Mouse (Mus musculus): Measurements from ENCODE around the gene Hemk1. TPM values are rescaled to one million over a fixed set of nuclear protein-coding genes. Genes with fewer than 3 reads are reported as not detected.

Hemk1 gene
- polyA plus RNA-seq, 1 experiment = 15.3 TPM

- no peak overlapping the region for H3K27ac ChIP-seq (ENCODE audit: insufficient read depth, low read depth, low read length)
- no peak overlapping the region for H3K4me3 ChIP-seq (ENCODE audit: insufficient read depth, low read length)
- 0 out of 2 replicates have a peak, but pooled peaks cover 4% of the 10 kb centered on the region for H3K4me1 ChIP-seq (ENCODE audit: control insufficient read depth, insufficient read depth, low read length)
- TF ChIP-seq POLR2A (IDR thresholded peaks at IDR 0.05; ENCODE audit: borderline replicate concordance, low read depth, low read length) (no peak), CTCF (IDR thresholded peaks at IDR 0.05; ENCODE audit: low read depth, low read length) (no peak)
Measured at GRCm38 (mm10) chr9:107334356-107334755, 3.8 kb downstream of the Hemk1 start.

- Histone ChIP-seq H3K4me1 (ENCODE audit: control insufficient read depth, insufficient read depth, low read length) (0 out of 2 replicates have a peak, but pooled peaks cover 1% of the 10 kb centered on the region), H3K4me3 (ENCODE audit: insufficient read depth, low read length) (no peak overlapping the region)
- TF ChIP-seq CTCF (IDR thresholded peaks at IDR 0.05; ENCODE audit: low read depth, low read length) (no peak), POLR2A (IDR thresholded peaks at IDR 0.05; ENCODE audit: borderline replicate concordance, low read depth, low read length) (no peak)
Measured at GRCm38 (mm10) chr9:107333686-107334085, 4.5 kb downstream of the Hemk1 start.

GRCm38 (mm10) chr9:107330791-107331190 is 7.4 kb downstream of the Hemk1 start:
- no peaks in the 10 kb centered on the region for H3K4me1 ChIP-seq (ENCODE audit: control insufficient read depth, insufficient read depth, low read length)
- TF ChIP-seq POLR2A (IDR thresholded peaks at IDR 0.05; ENCODE audit: borderline replicate concordance, low read depth, low read length) (no peak), CTCF (IDR thresholded peaks at IDR 0.05; ENCODE audit: low read depth, low read length) (no peak)
- no peak overlapping the region for H3K27ac ChIP-seq (ENCODE audit: insufficient read depth, low read depth, low read length)
- no peak overlapping the region for H3K4me3 ChIP-seq (ENCODE audit: insufficient read depth, low read length)

More at GRCm38 (mm10) chr9:107333686-107334085, 4.5 kb downstream of the Hemk1 start:
- no peak overlapping the region for H3K27ac ChIP-seq (ENCODE audit: insufficient read depth, low read depth, low read length)

DNA sequence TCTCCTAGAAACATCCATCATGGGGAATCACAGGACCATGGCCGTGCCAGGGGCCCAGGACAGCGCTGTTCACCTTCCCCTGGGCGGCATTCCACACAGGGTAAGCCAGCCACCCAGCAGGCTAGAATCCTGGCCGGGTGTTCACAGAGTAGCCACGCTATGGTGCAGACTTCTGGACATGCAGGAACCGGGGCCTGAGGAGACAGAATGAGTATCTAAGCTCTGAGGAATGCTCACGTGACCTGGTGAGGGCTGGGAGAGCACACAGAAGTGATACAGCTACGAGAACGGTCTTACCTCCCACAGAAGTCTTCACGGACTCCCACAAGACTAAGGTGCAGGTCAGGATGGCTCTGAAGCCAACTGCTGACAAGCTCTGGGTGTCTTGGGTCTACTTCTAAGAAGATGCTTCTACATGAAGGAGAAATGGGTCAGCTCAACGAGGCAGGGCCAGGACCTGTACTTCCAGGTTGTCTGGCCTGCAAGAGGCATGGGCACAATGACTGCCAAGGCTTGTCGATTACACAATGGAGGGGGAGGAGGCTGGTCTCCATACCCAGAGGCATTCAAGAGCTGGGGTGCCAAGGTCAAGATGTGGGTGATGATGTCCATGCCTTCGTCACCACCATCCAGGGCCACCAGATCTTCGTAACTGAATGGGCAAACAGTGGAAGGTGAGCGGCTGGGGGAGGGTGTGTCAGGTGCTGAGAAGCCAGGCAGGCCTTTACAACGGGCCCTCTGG is 10.1 kb downstream of the Hemk1 start:
- H3K4me1 ChIP-seq (ENCODE audit: control insufficient read depth, insufficient read depth, low read length) = peaks cover 6% of the 10 kb centered on the region
- TF ChIP-seq POLR2A (IDR thresholded peaks at IDR 0.05; ENCODE audit: borderline replicate concordance, low read depth, low read length) (no peak), CTCF (IDR thresholded peaks at IDR 0.05; ENCODE audit: low read depth, low read length) (no peak)
- no peak overlapping the region for H3K27ac ChIP-seq (ENCODE audit: insufficient read depth, low read depth, low read length)
- no peak overlapping the region for H3K4me3 ChIP-seq (ENCODE audit: insufficient read depth, low read length)

DNA sequence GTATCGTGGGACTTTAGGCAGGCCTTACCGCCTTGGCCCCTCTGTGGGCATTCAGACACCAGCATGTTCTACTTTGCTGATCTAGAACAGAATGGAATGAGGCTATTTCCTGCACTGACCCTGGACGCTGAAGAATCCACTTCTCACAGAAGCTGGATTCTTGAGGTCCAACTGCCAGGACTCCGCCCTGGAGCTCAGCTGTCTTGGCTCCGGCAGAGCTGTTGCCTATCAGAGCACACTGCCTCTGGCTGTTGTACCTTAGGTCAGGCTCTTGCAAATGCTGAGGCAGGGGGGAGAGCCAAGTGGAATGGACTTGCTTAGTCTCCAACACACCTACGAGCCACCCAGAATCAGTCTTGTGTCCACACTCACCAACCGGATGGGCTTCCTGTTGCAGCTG is 12.2 kb downstream of the Hemk1 start:
- no peak overlapping the region for H3K4me3 ChIP-seq (ENCODE audit: insufficient read depth, low read length)
- peaks cover 6% of the 10 kb centered on the region for H3K4me1 ChIP-seq (ENCODE audit: control insufficient read depth, insufficient read depth, low read length)
- TF ChIP-seq POLR2A (IDR thresholded peaks at IDR 0.05; ENCODE audit: borderline replicate concordance, low read depth, low read length) = no peak
- no peak for TF ChIP-seq CTCF (IDR thresholded peaks at IDR 0.05; ENCODE audit: low read depth, low read length)
- no peak overlapping the region for H3K27ac ChIP-seq (ENCODE audit: insufficient read depth, low read depth, low read length)

GRCm38 (mm10) chr9:107324799-107325561 is 13.2 kb downstream of the Hemk1 start:
- H3K4me3 ChIP-seq (ENCODE audit: insufficient read depth, low read length) = no peak overlapping the region
- TF ChIP-seq CTCF (IDR thresholded peaks at IDR 0.05; ENCODE audit: low read depth, low read length) (no peak), POLR2A (IDR thresholded peaks at IDR 0.05; ENCODE audit: borderline replicate concordance, low read depth, low read length) (no peak)
- peaks cover 6% of the 10 kb centered on the region for H3K4me1 ChIP-seq (ENCODE audit: control insufficient read depth, insufficient read depth, low read length)
- H3K27ac ChIP-seq (ENCODE audit: insufficient read depth, low read depth, low read length) = no peak overlapping the region

DNA sequence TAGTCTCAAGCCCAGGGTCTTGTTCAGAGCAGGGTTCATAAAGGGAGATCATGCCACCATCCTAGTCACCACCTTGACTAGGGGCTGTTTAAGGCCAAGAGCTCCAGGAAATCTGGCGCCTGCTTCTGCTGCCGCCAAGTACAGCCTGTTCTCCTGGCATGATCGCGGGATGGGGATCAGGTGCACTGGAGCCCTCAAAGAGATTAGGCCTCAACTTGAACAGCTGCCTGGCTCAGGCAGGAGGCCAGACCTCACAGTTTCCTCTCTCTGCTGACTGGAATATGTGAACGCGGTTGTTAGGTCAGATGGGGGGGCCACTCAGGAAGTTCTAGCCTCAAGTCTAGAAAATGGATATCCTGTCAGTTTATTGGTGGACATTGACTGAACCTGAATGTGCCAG is 14.6 kb downstream of the Hemk1 start:
- H3K4me3 ChIP-seq (ENCODE audit: insufficient read depth, low read length) = no peak overlapping the region
- TF ChIP-seq POLR2A (IDR thresholded peaks at IDR 0.05; ENCODE audit: borderline replicate concordance, low read depth, low read length) (no peak), CTCF (IDR thresholded peaks at IDR 0.05; ENCODE audit: low read depth, low read length) (no peak)
- H3K4me1 ChIP-seq (ENCODE audit: control insufficient read depth, insufficient read depth, low read length) = peaks cover 6% of the 10 kb centered on the region
- no peak overlapping the region for H3K27ac ChIP-seq (ENCODE audit: insufficient read depth, low read depth, low read length)

DNA sequence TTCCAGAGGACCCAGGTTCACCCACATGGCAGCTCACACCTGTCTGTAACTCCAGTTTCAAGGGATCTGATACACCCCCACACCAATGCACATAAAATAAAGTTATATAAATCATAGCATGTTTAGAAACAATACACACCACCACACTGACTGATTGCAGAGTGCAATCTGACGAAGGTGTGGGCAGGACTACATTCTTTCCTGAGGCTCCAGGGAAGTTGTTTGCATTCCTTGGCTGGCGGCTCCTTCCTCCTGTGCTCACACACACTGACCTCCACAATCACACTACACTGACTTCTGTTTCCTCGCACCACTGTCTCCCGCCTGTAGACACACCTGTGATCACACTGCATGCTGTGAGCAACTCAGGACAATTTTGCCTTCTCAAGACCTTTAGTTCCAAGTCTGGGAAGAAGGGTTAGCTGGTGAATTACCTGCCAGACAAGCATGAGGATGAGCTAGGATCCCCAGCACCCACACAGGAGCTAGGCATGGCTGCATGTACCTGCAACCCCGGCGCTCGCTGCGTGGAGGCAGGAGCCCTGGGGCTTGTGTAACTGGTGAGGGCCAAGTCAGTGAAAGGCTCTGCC is 15.6 kb downstream of the Hemk1 start:
- Histone ChIP-seq H3K4me1 (ENCODE audit: control insufficient read depth, insufficient read depth, low read length) (peaks cover 6% of the 10 kb centered on the region), H3K27ac (ENCODE audit: insufficient read depth, low read depth, low read length) (no peak overlapping the region), H3K4me3 (ENCODE audit: insufficient read depth, low read length) (no peak overlapping the region)
- TF ChIP-seq CTCF (IDR thresholded peaks at IDR 0.05; ENCODE audit: low read depth, low read length) (no peak), POLR2A (IDR thresholded peaks at IDR 0.05; ENCODE audit: borderline replicate concordance, low read depth, low read length) (no peak)

DNA sequence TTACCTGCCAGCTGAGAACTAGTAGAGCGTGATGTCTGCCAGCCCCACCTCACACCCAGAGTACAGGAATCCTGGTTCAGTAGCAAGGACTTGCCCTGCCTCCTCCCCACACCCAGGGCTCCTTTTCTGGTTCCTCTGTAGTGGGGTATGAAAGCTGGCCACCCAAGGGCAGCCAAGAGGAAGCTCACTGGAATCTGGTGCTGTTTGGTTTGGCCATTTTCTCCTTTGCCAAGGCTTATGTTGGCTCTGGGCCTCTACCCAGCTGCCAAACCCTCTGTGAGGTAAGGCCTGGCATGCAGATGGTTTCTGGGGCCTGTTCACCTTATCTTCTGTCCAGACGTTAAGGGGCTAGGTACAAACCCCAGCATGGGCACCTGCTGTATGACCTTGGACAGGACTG is 22.4 kb downstream of the Hemk1 start:
- Histone ChIP-seq H3K4me3 (ENCODE audit: insufficient read depth, low read length) (no peak overlapping the region), H3K27ac (ENCODE audit: insufficient read depth, low read depth, low read length) (no peak overlapping the region), H3K4me1 (ENCODE audit: control insufficient read depth, insufficient read depth, low read length) (peaks cover 30% of the 10 kb centered on the region)
- TF ChIP-seq POLR2A (IDR thresholded peaks at IDR 0.05; ENCODE audit: borderline replicate concordance, low read depth, low read length) (no peak), CTCF (IDR thresholded peaks at IDR 0.05; ENCODE audit: low read depth, low read length) (no peak)
